In the genomic region with DNA sequence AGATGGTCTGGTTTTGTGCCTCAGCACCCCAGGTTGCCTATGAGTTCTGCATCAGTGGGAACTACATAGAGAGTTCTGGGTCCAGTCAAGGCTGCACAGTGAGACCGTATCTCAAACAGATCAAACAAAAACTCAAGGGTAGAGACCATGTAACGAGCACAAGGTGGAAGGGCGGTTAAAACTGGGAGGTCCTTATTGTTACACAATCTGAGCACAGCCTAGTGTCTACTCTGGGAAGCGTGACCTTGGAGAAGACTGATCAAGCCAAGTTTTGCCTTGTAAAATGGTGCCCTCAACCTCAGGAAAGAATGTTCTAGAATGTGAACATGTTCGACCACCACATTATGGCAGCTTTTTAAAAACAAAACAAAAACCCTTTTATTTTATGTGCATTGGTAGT, we compare ENCODE assay signal across 30 mouse cellular contexts. TPM values are rescaled to one million over a fixed set of nuclear protein-coding genes. Genes with fewer than 3 reads are reported as not detected.
"Had no signal": no experiment of that assay in that cellular context is flagged by ENCODE, and none has a peak within 500 bp of the region (broad histone marks: within the 10 kb centered on the region; RNA-seq: fewer than 3 reads in every experiment).

No protein-coding gene starts in this region.

- H3K9ac ChIP-seq: forebrain, postnatal 0 days; heart, embryonic 12.5 days; hindbrain, embryonic 12.5 days; hindbrain, embryonic 14.5 days; intestine, embryonic 15.5 days; limb, embryonic 13.5 days; limb, embryonic 15.5 days had no signal

- DNase-seq: forebrain, postnatal 0 days; gastrocnemius, adult 2 months; gastrocnemius, postnatal 10 days; gastrocnemius, postnatal 25 days; heart, adult 18-20 months; heart, postnatal 10 days; heart, postnatal 4 days; kidney, adult 18-20 months; kidney, adult 8-10 months; kidney, postnatal 10 days; kidney, postnatal 36 days; layer of hippocampus, adult 9-11 months; layer of hippocampus, postnatal 36 days; left cerebral cortex, postnatal 4 days had no signal

- H3K4me2 ChIP-seq: heart, embryonic 12.5 days; hindbrain, embryonic 12.5 days; hindbrain, embryonic 14.5 days; intestine, embryonic 15.5 days; limb, embryonic 13.5 days; limb, embryonic 15.5 days had no signal

- H3K27me3 ChIP-seq: heart, embryonic 12.5 days; hindbrain, embryonic 12.5 days; intestine, embryonic 15.5 days; limb, embryonic 13.5 days; limb, embryonic 15.5 days had no signal

- H3K9me3 ChIP-seq: heart, embryonic 10.5 days; heart, embryonic 12.5 days; hindbrain, embryonic 10.5 days; hindbrain, embryonic 12.5 days; intestine, embryonic 15.5 days; limb, embryonic 13.5 days; limb, embryonic 15.5 days had no signal

- ATAC-seq: forebrain, postnatal 0 days; hindbrain, embryonic 16.5 days; inflammation-experienced regulatory T-cells, adult 6 months; intestine, embryonic 15.5 days; intestine, postnatal 0 days had no signal

- H3K36me3 ChIP-seq: heart, embryonic 10.5 days; heart, embryonic 12.5 days; hindbrain, embryonic 10.5 days; hindbrain, embryonic 12.5 days; intestine, embryonic 15.5 days; limb, embryonic 13.5 days; limb, embryonic 15.5 days had no signal

- H3K4me1 ChIP-seq: heart, embryonic 10.5 days; heart, embryonic 12.5 days; hindbrain, embryonic 10.5 days; hindbrain, embryonic 12.5 days; intestine, embryonic 15.5 days; limb, embryonic 13.5 days; limb, embryonic 15.5 days had no signal

- H3K4me3 ChIP-seq: gastrocnemius, adult 2 months; heart, embryonic 10.5 days; heart, embryonic 12.5 days; hindbrain, embryonic 10.5 days; hindbrain, embryonic 12.5 days; intestine, embryonic 15.5 days; limb, embryonic 13.5 days; limb, embryonic 15.5 days had no signal

- H3K27ac ChIP-seq: gastrocnemius, adult 2 months; heart, embryonic 10.5 days; hindbrain, embryonic 10.5 days; hindbrain, embryonic 12.5 days; hindbrain, embryonic 14.5 days; intestine, embryonic 15.5 days; limb, embryonic 13.5 days; limb, embryonic 15.5 days had no signal

RNA-seq across cellular contexts. Expression of a gene that starts 12.8 kb away (rescaled TPM):
- total RNA-seq: granulocyte monocyte progenitor cell, adult 5-6 weeks; layer of hippocampus, adult 18-20 months; layer of hippocampus, adult 8-10 months; layer of hippocampus, postnatal 14 days; layer of hippocampus, postnatal 36 days; left cerebral cortex, postnatal 25 days had no signal
- polyA plus RNA-seq: inflammation-experienced regulatory T-cells, adult 6 months had no signal
